Mouse (Mus musculus) megakaryocyte, adult 5-6 weeks (primary cell): Measurements from ENCODE around the gene AI413582. TPM values are rescaled to one million over a fixed set of nuclear protein-coding genes. Genes with fewer than 3 reads are reported as not detected.
A peak's percentile ranks its signal among the peaks of the same experiment; 100 is the strongest.

ENCODE experiments used
- ATAC-seq: 2 replicates; pipeline ENCODE4 v1.8.0; 2016; ENCODE audit warnings: mild to moderate bottlenecking, inconsistent platforms; ENCODE audit not compliant: poor library complexity, severe bottlenecking
- total RNA-seq, 2 experiments: library from RNA; stranded (forward) in 1 of 2; stranded (reverse) in 1 of 2; fragments of 153-499, 151-499 nt in 1 of 2; fragments of 221-1000, 200-1000 nt in 1 of 2; gene quantifications; 2 replicates each; pipeline versions ENCODE4 v1.2.3 to v1.2.4; 2015 to 2017

AI413582 gene
- total RNA-seq, 2 experiments from 2014 or later: 55.4 to 63.8 TPM

GRCm38 (mm10) chr17:27523121-27523520, 42.4 kb downstream of the AI413582 start:
- ATAC-seq: no peak

GRCm38 (mm10) chr17:27521303-27521702, 44.3 kb downstream of the AI413582 start, which contains the start of gene Grm4:
Gene Grm4 (minus strand): TSS chr17:27521403.
- ATAC-seq: no peak

GRCm38 (mm10) chr17:27520557-27520956, 45.0 kb downstream of the AI413582 start:
- ATAC-seq: peak; percentile 87

- no peak for ATAC-seq
These were observed 46.6 kb downstream of the AI413582 start for GRCm38 (mm10) chr17:27518700-27519595.

- no peak for ATAC-seq
These were observed 47.3 kb downstream of the AI413582 start for GRCm38 (mm10) chr17:27518296-27518695.

GRCm38 (mm10) chr17:27513916-27514762, 51.4 kb downstream of the AI413582 start:
- ATAC-seq: no peak

Other genes with a start within 250 kb of the AI413582 start
- not detected in 2 replicates for gene Grm4, start 44.4 kb downstream of the AI413582 start, total RNA-seq (2015)
- gene Grm4, start 44.4 kb downstream of the AI413582 start, total RNA-seq (2017): not detected in 2 replicates
- 159 and 170 TPM in 2 replicates for gene Hmga1, start 9.3 kb downstream of the AI413582 start, total RNA-seq (2015)
- 89.8 and 99.6 TPM in 2 replicates for gene Hmga1, start 9.3 kb downstream of the AI413582 start, total RNA-seq (2017)
- 32.3 and 32.9 TPM in 2 replicates for gene Nudt3, start 57.7 kb upstream of the AI413582 start, total RNA-seq (2015)
- 91.6 and 93.8 TPM in 2 replicates for gene Nudt3, start 57.7 kb upstream of the AI413582 start, total RNA-seq (2017)
- not detected in 2 replicates for gene RPS10-NUDT3, start 69.5 kb upstream of the AI413582 start, total RNA-seq (2015)
- gene RPS10-NUDT3, start 69.5 kb upstream of the AI413582 start, total RNA-seq (2017): not detected in 2 replicates
- gene Rps10, start 70.9 kb upstream of the AI413582 start, total RNA-seq (2015): 1,486 and 1,560 TPM in 2 replicates
- gene Rps10, start 70.9 kb upstream of the AI413582 start, total RNA-seq (2017): 1,634 and 1,837 TPM in 2 replicates
- 0.87 and 1.2 TPM in 2 replicates for gene Pacsin1, start 89.8 kb upstream of the AI413582 start, total RNA-seq (2015)
- 0.44 and 0.61 TPM in 2 replicates for gene Pacsin1, start 89.8 kb upstream of the AI413582 start, total RNA-seq (2017)
- not detected in 2 replicates for gene Spdef, start 163.2 kb upstream of the AI413582 start, total RNA-seq (2015)
- not detected in 2 replicates for gene Spdef, start 163.2 kb upstream of the AI413582 start, total RNA-seq (2017)